Mouse (Mus musculus): ENCODE data around the gene Ero1l.

DNA sequence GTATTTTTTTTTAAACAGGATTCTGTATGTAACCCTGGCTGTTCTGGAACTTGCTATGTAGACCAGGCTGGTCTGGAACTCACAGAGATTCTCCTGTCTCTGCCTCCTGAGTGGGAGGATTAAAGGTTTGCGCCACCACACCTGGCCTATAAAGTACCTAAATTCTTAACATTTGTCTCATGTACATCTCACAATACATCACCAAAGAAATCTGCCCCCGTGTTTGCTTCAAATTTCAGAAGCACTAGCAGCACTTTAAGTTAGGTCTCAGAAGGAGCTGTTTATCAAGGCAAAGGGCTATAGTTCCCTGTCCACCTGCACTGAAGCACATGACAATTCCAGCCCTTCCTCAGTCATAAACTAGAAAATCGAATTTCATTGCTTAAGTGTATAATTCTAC lies 36.5 kb downstream of the Ero1l start:
- no peak for TF ChIP-seq GATA1 (IDR thresholded peaks at IDR 0.05; ENCODE audit: low read length)
- TF ChIP-seq TAL1 (IDR thresholded peaks at IDR 0.05; ENCODE audit: low read length): no peak
